Mouse (Mus musculus): ENCODE results near the gene Meis2. TPM values are rescaled to one million over a fixed set of nuclear protein-coding genes. Genes with fewer than 3 reads are reported as not detected.

The Meis2 gene
- polyA plus RNA-seq, 1 experiment from 2014 or later, result 17.1 TPM

DNA sequence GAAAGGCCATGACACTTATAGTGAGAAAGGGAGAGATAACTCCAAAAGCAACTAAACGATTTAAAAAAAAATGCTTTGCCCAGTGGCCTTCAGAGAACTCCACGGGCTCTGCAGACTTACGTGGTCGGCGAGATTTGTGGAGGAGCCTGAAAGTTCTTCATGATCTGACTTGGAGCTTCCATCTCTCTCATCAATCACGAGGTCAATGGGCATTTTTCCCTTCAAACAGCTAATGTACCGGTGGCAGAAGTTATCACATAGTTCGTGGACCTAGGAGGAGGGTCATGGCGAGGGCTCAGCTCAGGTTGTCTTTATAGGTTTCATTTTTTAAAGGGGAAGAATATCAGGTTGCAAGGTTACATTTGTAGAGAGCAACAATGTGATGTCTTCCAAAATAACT lies 7.1 kb downstream of the Meis2 start:
- H3K4me2 ChIP-seq, result no peak overlapping the region
- ATAC-seq (ENCODE audit: insufficient number of reproducible peaks, low FRiP score, low TSS enrichment, low read depth), result no peak
- peaks cover 61% of the 10 kb centered on the region for H3K27me3 ChIP-seq
- H3K27ac ChIP-seq, result no peak overlapping the region
- WGBS, result 58% methylated on average over 9 of the region's 9 CpGs
- H3K4me1 ChIP-seq, result peaks cover 31% of the 10 kb centered on the region
- H3K36me3 ChIP-seq, result no peaks in the 10 kb centered on the region
- H3K9ac ChIP-seq, result no peak overlapping the region
- no peak overlapping the region for H3K4me3 ChIP-seq
- H3K9me3 ChIP-seq, result no peaks in the 10 kb centered on the region

DNA sequence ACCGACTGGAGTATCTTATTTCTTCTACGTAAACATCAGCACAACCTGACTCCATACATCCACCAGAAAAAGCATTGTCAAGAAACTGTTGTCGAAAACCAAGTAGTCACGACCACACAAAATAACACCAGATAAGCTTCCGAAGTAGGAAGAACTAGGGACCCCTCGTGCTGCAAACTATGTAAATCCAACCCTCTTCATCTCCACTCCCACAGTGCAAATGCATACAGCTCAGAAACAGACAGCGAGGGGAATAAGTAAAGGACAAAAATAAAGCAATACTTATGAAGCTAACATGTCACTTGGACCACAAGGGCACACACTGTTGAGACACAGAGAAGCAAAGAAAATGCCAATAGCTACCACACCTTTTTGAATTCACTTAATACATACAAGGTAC lies 8.8 kb downstream of the Meis2 start:
- WGBS, result 70% methylated on average over 7 of the region's 7 CpGs
- no peak for ATAC-seq (ENCODE audit: insufficient number of reproducible peaks, low FRiP score, low TSS enrichment, low read depth)
- peaks cover 54% of the 10 kb centered on the region for H3K27me3 ChIP-seq
- H3K4me3 ChIP-seq, result no peak overlapping the region
- H3K36me3 ChIP-seq, result no peaks in the 10 kb centered on the region
- no peak overlapping the region for H3K4me2 ChIP-seq
- no peak overlapping the region for H3K9ac ChIP-seq
- no peak overlapping the region for H3K27ac ChIP-seq
- peaks cover 16% of the 10 kb centered on the region for H3K4me1 ChIP-seq
- H3K9me3 ChIP-seq, result no peaks in the 10 kb centered on the region

DNA sequence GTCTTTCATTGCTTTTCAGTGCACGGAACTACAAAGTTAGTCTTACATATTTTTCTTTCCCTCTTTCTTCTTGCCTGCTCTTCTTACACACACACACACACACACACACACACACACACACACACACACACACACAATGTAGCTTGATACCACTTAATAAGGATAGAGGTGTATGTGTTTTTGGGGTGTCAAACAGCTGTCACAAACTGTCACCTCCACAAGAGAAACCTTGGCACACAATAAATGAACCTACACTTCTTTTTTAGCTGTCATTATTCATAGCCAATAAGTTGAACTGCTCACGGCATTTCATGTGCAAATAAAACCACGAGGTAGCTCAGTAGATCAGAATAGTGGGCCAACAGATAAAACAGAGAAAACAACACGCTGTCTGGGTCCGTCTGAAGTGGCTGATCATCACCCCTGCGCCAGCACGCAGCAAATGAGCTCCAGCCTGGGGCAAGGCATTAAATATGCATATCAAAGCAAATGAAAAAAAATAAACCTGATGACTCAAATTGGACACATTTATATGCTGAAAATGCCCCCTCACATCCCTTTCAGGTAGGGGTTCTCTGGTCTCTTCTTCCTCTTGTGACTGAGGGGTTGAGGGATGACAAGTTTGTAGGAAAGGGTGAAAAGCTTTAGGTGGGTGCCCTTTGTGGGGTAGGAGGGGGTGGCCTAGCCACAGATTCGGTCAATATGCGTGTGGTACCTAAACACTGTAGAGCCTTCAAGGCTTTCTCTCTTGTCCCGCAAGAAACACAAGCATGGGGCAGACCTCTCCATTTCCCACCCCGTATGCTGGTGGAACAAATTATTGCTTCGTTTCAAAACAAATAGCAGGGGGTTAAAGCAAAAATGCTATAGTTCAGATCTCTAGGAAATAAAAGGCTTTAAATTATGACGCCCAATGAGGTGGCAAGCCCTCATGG lies 9.7 kb downstream of the Meis2 start:
- Histone ChIP-seq H3K27me3 (peaks cover 52% of the 10 kb centered on the region), H3K36me3 (no peaks in the 10 kb centered on the region), H3K4me3 (no peak overlapping the region), H3K4me2 (no peak overlapping the region), H3K27ac (no peak overlapping the region), H3K9ac (no peak overlapping the region), H3K4me1 (peaks cover 9% of the 10 kb centered on the region), H3K9me3 (no peaks in the 10 kb centered on the region)
- 52% methylated on average over 13 of the region's 13 CpGs for WGBS
- no peak for ATAC-seq (ENCODE audit: insufficient number of reproducible peaks, low FRiP score, low TSS enrichment, low read depth)

DNA sequence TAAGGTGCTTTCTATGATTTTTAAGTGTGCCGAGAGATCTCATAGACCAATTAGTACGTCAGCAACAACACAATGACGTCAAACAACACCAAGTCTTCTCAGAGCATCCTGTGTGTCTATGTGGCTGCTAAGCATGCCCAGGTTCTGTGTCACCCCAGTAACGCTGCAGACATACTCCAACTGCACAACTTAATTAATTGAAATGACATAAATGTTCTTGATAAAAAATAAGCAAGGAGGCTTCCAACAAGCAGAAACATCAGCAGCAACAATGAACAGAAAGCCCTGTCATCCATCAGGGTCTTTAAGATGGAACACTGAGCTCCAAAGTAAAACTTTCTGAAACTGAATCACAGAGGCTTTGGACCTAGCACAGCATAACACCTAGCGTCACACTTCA lies 11.7 kb downstream of the Meis2 start:
- WGBS, result 80% methylated on average over 5 of the region's 5 CpGs
- no peak overlapping the region for H3K4me2 ChIP-seq
- H3K9me3 ChIP-seq, result no peaks in the 10 kb centered on the region
- no peak overlapping the region for H3K4me3 ChIP-seq
- ATAC-seq (ENCODE audit: insufficient number of reproducible peaks, low FRiP score, low TSS enrichment, low read depth), result no peak
- H3K27ac ChIP-seq, result no peak overlapping the region
- peaks cover 32% of the 10 kb centered on the region for H3K27me3 ChIP-seq
- H3K4me1 ChIP-seq, result no peaks in the 10 kb centered on the region
- H3K9ac ChIP-seq, result no peak overlapping the region
- H3K36me3 ChIP-seq, result no peaks in the 10 kb centered on the region

DNA sequence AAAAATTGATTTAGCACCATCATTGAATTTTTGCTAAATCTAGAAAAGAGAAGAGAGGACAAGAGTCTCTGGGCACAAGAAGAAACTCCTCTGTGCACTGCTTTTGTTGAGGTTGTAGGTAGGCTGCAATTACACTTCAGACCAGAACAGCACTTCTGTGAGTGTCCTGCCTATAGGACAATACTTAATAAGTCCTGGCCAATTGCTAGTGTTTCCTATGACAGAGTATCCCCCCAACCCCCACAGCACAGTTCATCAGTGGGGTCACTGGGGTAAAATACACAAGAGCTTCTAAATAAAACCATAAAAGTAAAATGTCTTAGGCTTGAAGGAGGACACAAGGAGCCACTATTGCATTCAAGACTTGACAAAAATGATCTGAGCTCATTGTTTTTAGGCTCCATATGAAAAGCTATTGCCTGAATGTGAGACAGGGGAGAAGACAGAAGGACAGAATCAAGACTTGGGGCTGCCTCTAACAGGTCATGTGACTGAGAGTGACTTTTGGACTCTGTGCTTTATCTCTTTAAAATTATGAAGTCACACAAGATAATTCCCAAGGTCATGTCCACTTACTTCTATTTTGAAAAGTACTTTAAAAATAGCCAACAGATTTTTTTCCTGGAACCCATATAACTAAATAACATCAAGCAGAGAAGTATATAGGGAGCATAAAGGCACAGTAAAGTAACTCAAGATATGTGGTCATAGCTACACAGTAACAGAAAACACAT lies 12.8 kb downstream of the Meis2 start:
- Histone ChIP-seq H3K36me3 (no peaks in the 10 kb centered on the region), H3K4me3 (no peak overlapping the region), H3K9me3 (no peaks in the 10 kb centered on the region), H3K4me2 (no peak overlapping the region), H3K4me1 (no peaks in the 10 kb centered on the region), H3K27ac (no peak overlapping the region), H3K27me3 (peaks cover 21% of the 10 kb centered on the region), H3K9ac (no peak overlapping the region)
- ATAC-seq (ENCODE audit: insufficient number of reproducible peaks, low FRiP score, low TSS enrichment, low read depth), result no peak

DNA sequence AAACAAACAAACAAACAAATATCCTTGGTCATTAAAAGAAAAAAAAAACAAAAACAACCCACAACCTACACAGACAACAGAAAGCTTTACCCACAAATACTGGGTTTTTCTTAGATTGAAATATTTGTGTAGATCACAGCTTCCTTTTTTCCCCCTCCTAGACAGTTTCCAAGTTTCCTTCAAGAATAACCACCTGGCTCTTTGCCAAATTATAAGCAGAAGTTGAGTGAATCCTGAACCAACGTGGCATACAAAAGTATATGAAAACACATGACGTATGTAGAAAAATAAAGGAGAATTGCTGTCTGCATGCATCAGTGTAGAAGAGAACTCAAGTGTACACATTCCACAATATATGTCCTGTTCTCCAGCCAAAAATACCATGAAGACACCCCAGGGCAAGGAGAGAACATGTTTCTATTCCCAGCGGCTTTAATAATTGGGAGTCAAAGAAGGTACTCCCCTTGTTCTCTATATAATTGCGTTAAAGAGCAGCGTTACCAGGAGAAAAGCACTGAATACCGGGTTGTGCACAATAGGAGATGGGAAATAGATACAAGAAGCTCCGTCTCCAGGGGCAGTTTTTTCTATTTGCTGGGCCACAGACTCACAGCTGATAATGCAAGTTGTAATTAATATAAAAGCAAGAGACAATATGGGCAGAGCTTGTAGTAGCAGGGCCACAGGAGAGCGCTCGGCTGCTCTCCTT lies 13.6 kb downstream of the Meis2 start:
- Histone ChIP-seq H3K4me2 (no peak overlapping the region), H3K4me3 (no peak overlapping the region), H3K27me3 (peaks cover 13% of the 10 kb centered on the region), H3K9me3 (no peaks in the 10 kb centered on the region), H3K27ac (no peak overlapping the region), H3K4me1 (no peaks in the 10 kb centered on the region), H3K9ac (no peak overlapping the region), H3K36me3 (no peaks in the 10 kb centered on the region)
- ATAC-seq (ENCODE audit: insufficient number of reproducible peaks, low FRiP score, low TSS enrichment, low read depth), result no peak
- 65% methylated on average over 9 of the region's 9 CpGs for WGBS

DNA sequence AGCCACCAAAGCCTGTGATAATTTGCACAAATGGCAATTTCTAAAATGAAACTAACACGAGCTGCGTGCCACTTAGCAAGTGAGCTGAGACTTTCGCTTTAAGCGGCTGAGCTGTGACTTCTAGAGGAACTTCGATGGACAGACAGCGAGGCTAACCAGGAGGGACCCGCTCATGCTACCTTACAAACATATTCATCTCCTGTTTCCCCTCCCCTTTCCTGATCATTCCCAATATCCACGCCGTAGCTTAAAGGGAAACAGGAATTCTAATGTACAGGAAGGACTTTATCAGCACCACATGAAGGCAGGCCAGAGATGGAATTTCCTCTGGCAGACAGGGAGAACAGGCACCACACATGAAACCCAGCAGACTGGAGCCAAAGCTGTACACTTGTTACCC lies 15.9 kb downstream of the Meis2 start:
- no peak overlapping the region for H3K4me3 ChIP-seq
- ATAC-seq (ENCODE audit: insufficient number of reproducible peaks, low FRiP score, low TSS enrichment, low read depth), result no peak
- no peaks in the 10 kb centered on the region for H3K27me3 ChIP-seq
- WGBS, result 73% methylated on average over 9 of the region's 9 CpGs
- H3K9ac ChIP-seq, result no peak overlapping the region
- no peaks in the 10 kb centered on the region for H3K9me3 ChIP-seq
- H3K4me2 ChIP-seq, result no peak overlapping the region
- no peaks in the 10 kb centered on the region for H3K36me3 ChIP-seq
- no peaks in the 10 kb centered on the region for H3K4me1 ChIP-seq
- H3K27ac ChIP-seq, result no peak overlapping the region

DNA sequence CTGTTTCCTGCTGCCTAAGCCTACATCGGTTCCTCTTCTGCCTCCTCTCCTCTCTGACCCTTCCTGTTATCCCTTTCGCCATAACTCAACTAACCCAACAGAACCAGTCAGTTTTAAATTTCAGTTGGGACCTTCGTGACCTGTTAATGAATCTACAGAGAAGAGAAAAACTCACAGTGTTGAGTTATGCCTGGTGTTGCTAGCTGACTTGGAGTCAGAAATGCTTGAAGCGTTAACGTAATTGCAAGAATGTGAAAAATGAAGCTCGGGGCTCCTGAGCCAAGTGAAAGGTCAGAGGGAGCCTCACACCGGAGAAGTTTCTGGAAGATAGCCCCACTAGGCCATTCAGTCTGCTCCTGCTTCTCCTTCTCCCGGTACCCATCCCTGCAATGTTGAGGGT lies 18.3 kb downstream of the Meis2 start:
- no peaks in the 10 kb centered on the region for H3K9me3 ChIP-seq
- H3K27ac ChIP-seq, result no peak overlapping the region
- H3K4me2 ChIP-seq, result no peak overlapping the region
- WGBS, result 53% methylated on average over 8 of the region's 8 CpGs
- no peak overlapping the region for H3K4me3 ChIP-seq
- H3K9ac ChIP-seq, result no peak overlapping the region
- H3K4me1 ChIP-seq, result no peaks in the 10 kb centered on the region
- ATAC-seq (ENCODE audit: insufficient number of reproducible peaks, low FRiP score, low TSS enrichment, low read depth), result no peak
- H3K36me3 ChIP-seq, result no peaks in the 10 kb centered on the region
- H3K27me3 ChIP-seq, result no peaks in the 10 kb centered on the region

DNA sequence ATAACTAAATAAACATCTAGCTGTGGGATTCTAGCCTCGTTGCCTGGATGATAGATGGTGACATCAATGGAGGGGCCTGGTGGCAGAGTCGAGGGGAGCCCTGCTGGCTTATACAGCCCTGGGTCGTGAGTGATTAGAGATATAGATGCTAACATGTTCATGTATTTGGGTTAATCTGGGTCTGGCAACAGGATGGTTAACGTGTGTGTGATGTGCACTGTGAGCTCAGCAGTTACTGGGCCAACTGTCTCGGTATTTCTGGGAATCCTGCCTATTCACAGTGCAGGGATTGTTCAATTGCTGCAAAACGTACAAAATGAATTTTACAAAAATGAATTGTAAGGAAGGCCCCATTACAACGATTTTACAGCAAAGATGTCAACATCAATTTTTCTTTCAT lies 20.6 kb downstream of the Meis2 start:
- no peak overlapping the region for H3K9ac ChIP-seq
- H3K4me3 ChIP-seq, result no peak overlapping the region
- no peak for ATAC-seq (ENCODE audit: insufficient number of reproducible peaks, low FRiP score, low TSS enrichment, low read depth)
- 49% methylated on average over 7 of the region's 7 CpGs for WGBS
- no peaks in the 10 kb centered on the region for H3K4me1 ChIP-seq
- no peak overlapping the region for H3K4me2 ChIP-seq
- H3K27ac ChIP-seq, result no peak overlapping the region
- no peaks in the 10 kb centered on the region for H3K27me3 ChIP-seq
- no peaks in the 10 kb centered on the region for H3K9me3 ChIP-seq
- H3K36me3 ChIP-seq, result no peaks in the 10 kb centered on the region

DNA sequence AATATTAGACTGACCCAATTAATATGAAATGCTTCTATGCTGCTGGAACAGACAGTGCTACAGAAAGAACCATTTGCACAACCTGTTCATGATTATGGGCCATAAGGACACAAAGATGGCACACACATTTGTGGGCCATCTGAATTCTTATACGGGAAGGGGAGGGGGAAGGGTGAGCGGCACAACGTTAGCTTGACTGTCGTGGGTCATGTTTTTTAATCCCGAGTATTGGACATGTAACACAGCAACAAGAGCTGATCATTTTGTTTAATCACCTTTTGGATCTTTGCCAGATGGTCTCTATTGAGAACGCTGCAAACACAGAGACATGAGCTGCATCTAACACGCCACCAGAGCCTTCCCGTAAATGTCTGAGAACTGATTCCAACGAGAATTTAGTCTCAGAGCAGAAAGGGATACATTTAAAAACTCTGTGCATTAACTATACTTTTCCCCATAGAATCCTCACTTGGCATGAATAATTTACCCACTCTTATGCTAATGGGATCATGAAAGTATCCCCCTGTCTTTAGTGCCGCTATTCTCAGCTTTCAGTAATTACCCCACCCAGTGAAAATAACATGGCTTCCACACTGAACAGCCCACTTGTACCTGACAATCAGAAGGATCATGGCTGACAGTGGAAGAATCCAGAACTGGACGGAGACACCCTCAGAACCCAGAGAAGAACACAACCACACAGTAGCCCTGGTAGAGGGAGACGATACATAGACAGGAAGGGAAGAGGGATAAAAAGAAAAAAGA lies 22.5 kb downstream of the Meis2 start:
- Histone ChIP-seq H3K4me3 (no peak overlapping the region), H3K27ac (no peak overlapping the region), H3K4me1 (no peaks in the 10 kb centered on the region), H3K9me3 (no peaks in the 10 kb centered on the region), H3K27me3 (0 out of 2 replicates have a peak, but pooled peaks cover 4% of the 10 kb centered on the region), H3K4me2 (no peak overlapping the region), H3K36me3 (no peaks in the 10 kb centered on the region), H3K9ac (no peak overlapping the region)
- 55% methylated on average over 12 of the region's 12 CpGs for WGBS
- ATAC-seq (ENCODE audit: insufficient number of reproducible peaks, low FRiP score, low TSS enrichment, low read depth), result no peak

DNA sequence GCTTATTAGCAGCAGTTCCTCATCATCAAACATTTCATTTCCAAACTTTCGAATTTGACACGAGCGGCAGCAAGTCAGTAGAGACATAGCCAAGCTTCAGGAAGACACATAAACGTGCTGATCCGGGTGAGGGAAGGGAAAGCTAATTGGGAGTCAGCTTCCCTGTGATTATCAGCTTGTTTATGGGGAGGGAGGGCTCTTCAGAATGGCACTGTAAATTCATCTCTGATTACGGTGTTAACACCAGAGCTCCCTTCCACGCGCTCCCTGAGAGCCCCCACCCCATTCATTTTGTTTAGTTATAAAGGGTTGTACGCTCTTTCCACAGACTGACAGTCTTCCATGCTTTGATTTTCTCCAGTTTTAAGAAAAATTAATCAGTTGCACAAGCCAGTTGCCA lies 23.2 kb downstream of the Meis2 start:
- 56% methylated on average over 9 of the region's 9 CpGs for WGBS
- Histone ChIP-seq H3K4me3 (no peak overlapping the region), H3K9ac (no peak overlapping the region), H3K4me2 (no peak overlapping the region), H3K9me3 (no peaks in the 10 kb centered on the region), H3K4me1 (no peaks in the 10 kb centered on the region), H3K36me3 (no peaks in the 10 kb centered on the region), H3K27me3 (0 out of 2 replicates have a peak, but pooled peaks cover 4% of the 10 kb centered on the region), H3K27ac (no peak overlapping the region)
- no peak for ATAC-seq (ENCODE audit: insufficient number of reproducible peaks, low FRiP score, low TSS enrichment, low read depth)

Data from limb, embryonic 15.5 days (tissue).